Mouse (Mus musculus) ES-E14 (cell line): ENCODE data around the gene Gabbr2.

Experiments used
- CHD2 ChIP-seq: IDR thresholded peaks from 2 replicates; pipeline ENCODE4 v1.6.1; 2014; ENCODE audit warnings: mild to moderate bottlenecking, low read depth, low read length, inconsistent platforms
- HCFC1 ChIP-seq: IDR thresholded peaks from 2 replicates; pipeline ENCODE4 v1.6.1; 2012; ENCODE audit warnings: low read length, inconsistent platforms, borderline replicate concordance; ENCODE audit not compliant: insufficient read depth
- MAFK ChIP-seq: IDR thresholded peaks from 2 replicates; pipeline ENCODE4 v1.6.1; 2014; ENCODE audit warnings: mild to moderate bottlenecking, low read depth, low read length, inconsistent platforms; ENCODE audit not compliant: insufficient read depth
- ZC3H11A ChIP-seq: IDR thresholded peaks from 2 replicates; pipeline ENCODE4 v1.6.1; 2012; ENCODE audit warnings: low read depth, mild to moderate bottlenecking, inconsistent platforms, low read length, borderline replicate concordance
- ZNF384 ChIP-seq: IDR thresholded peaks from 2 replicates; pipeline ENCODE4 v1.6.1; 2012; ENCODE audit warnings: low read depth, low read length, inconsistent platforms

- no peak for TF ChIP-seq HCFC1
- TF ChIP-seq ZC3H11A, result no peak
- TF ChIP-seq CHD2, result no peak
- TF ChIP-seq ZNF384, result no peak
- no peak for TF ChIP-seq MAFK
Observed at GRCm38 (mm10) chr4:46885627-46886383, 105.9 kb downstream of the Gabbr2 start.
